Mouse (Mus musculus) midbrain, embryonic 10.5 days (tissue): ENCODE measurements around the gene Ofd1. TPM values are rescaled to one million over a fixed set of nuclear protein-coding genes. Genes with fewer than 3 reads are reported as not detected.

Source experiments
- DNase-seq: peaks from one replicate; pipeline ENCODE4 v3.0.0-alpha.2; 2017; ENCODE audit warnings: low spot score
- H3K27ac ChIP-seq: fragments of 300-500 bp; sonication (generic); replicated peaks from 2 replicates; pipeline ENCODE4 v1.5.1; 2016; ENCODE audit warnings: mild to moderate bottlenecking
- H3K27me3 ChIP-seq: fragments of 300-500 bp; sonication (generic); 2 replicates; pipeline ENCODE4 v1.6.1; 2016; ENCODE audit warnings: low read depth, mild to moderate bottlenecking; ENCODE audit not compliant: poor library complexity, severe bottlenecking
- H3K36me3 ChIP-seq: fragments of 300-500 bp; sonication (generic); 2 replicates; pipeline ENCODE4 v1.6.1; 2016; ENCODE audit warnings: mild to moderate bottlenecking, moderate library complexity
- H3K4me1 ChIP-seq: fragments of 300-500 bp; sonication (generic); 2 replicates; pipeline ENCODE4 v1.6.1; 2016
- H3K4me3 ChIP-seq: fragments of 300-500 bp; sonication (generic); 2 replicates; pipeline ENCODE4 v1.5.1; 2016; ENCODE audit warnings: mild to moderate bottlenecking, moderate library complexity
- H3K9me3 ChIP-seq: fragments of 300-500 bp; sonication (generic); replicated peaks from 2 replicates; pipeline ENCODE4 v1.6.1; 2016; ENCODE audit warnings: mild to moderate bottlenecking
- WGBS: fragments of 180-500 bp; shearing (Covaris S2); methylation state at CpG from one replicate; pipeline ENCODE4 v1.1.7; 2016; 5-methylcytosine and 5-hydroxymethylcytosine counted together
- polyA plus RNA-seq: library from polyadenylated mRNA; unstranded; fragments of >200 nt; fragmentation: Nextera tagmentation; extraction: Ambion mirVana; gene quantifications from 2 replicates; pipeline ENCODE4 v1.2.1, GENCODE M21; 2016

The Ofd1 gene
- polyA plus RNA-seq, result 6.6 and 7.1 TPM in 2 replicates

GRCm38 (mm10) chrX:166440616-166441063 lies at the start of gene Ofd1:
Gene Ofd1 (minus strand): TSS chrX:166440704.
- Histone ChIP-seq H3K9me3 (no peaks in the 10 kb centered on the region), H3K27ac (peak within 1 kb of the TSS; percentile 91), H3K27me3 (peaks cover 95% of the 10 kb centered on the region), H3K4me1 (peaks cover 14% of the 10 kb centered on the region; the same call in 1 of the 2 replicates), H3K4me3 (peak within 1 kb of the TSS; percentile 66), H3K36me3 (no peaks in the 10 kb centered on the region)
- DNase-seq, result peak; percentile 85
- 13% methylated on average over 44 of the region's 44 CpGs for WGBS

GRCm38 (mm10) chrX:166479365-166479983 lies 39.0 kb upstream of the Ofd1 start, which contains the start of gene Rab9:
Gene Rab9 (minus strand): TSS chrX:166479867.
- Histone ChIP-seq H3K27me3 (peaks cover 63% of the 10 kb centered on the region), H3K4me3 (peak within 1 kb of the TSS; percentile 71), H3K9me3 (no peaks in the 10 kb centered on the region), H3K4me1 (peaks cover 7% of the 10 kb centered on the region; the same call in 1 of the 2 replicates), H3K27ac (peak within 1 kb of the TSS; percentile 90), H3K36me3 (peaks cover 19% of the 10 kb centered on the region)
- peak; percentile 92 for DNase-seq
- WGBS, result 14% methylated on average over 41 of the region's 41 CpGs

GRCm38 (mm10) chrX:166478631-166479364 lies 38.3 kb upstream of the Ofd1 start:
- no peaks in the 10 kb centered on the region for H3K9me3 ChIP-seq
- DNase-seq, result no peak
- peak overlapping the region; percentile 71 for H3K4me3 ChIP-seq
- H3K4me1 ChIP-seq, result peaks cover 7% of the 10 kb centered on the region; the same call in 1 of the 2 replicates
- 31% methylated on average over 28 of the region's 28 CpGs for WGBS
- peak overlapping the region; percentile 90 for H3K27ac ChIP-seq
- H3K36me3 ChIP-seq, result peaks cover 19% of the 10 kb centered on the region
- peaks cover 64% of the 10 kb centered on the region for H3K27me3 ChIP-seq

GRCm38 (mm10) chrX:166477393-166477792 lies 36.9 kb upstream of the Ofd1 start:
- no peak for DNase-seq
- Histone ChIP-seq H3K9me3 (no peaks in the 10 kb centered on the region), H3K4me1 (peaks cover 7% of the 10 kb centered on the region; the same call in 1 of the 2 replicates), H3K4me3 (peak overlapping the region; percentile 71; the same call in 1 of the 2 replicates), H3K36me3 (peaks cover 19% of the 10 kb centered on the region), H3K27ac (no peak overlapping the region), H3K27me3 (peaks cover 64% of the 10 kb centered on the region)
- WGBS, result 84% methylated on average over 6 of the region's 6 CpGs

DNA sequence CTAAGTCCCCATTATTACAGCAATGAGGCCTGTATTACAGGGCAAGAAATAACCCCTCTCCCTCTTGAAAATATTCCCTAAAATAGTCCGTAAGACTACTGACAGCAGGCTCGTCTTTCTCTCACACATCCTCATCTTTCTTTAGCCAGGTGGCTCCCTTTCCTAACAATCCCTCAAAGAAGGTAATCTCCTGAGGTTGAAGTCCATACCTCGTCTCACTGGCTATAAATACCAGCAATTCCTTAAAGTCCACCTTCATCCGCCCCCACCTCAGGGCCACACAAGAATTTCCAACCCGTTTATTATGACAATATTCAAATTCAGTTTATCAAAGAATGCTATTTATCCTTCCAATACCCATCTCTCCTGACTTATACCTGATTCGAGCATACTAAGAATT lies 32.1 kb upstream of the Ofd1 start:
- 91% methylated on average over 6 of the region's 6 CpGs for WGBS
- Histone ChIP-seq H3K27ac (no peak overlapping the region), H3K27me3 (peaks cover 89% of the 10 kb centered on the region)

DNA sequence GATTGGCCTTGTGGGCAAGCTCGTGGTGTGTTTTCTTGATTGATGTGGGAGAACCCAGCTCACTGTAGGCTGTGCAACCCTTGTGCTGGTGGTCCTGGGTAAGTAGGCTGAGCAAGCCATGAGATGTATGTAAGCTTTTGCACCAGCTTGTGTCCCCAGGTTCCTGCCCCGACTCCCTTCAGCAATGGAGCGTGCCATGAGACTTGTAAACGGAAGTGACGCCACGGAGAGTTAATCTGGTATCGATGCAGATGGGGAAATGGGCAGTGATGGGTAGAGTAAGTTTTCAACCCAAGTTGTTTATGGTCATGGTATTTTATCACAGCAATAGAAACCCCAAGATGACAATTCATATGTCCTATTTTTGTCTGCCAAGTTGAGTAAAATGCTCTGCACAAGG lies 27.8 kb upstream of the Ofd1 start:
- H3K9me3 ChIP-seq, result no peaks in the 10 kb centered on the region
- no peak overlapping the region for H3K4me3 ChIP-seq
- H3K27ac ChIP-seq, result no peak overlapping the region
- peaks cover 36% of the 10 kb centered on the region for H3K36me3 ChIP-seq
- peaks cover 68% of the 10 kb centered on the region for H3K27me3 ChIP-seq
- no peaks in the 10 kb centered on the region for H3K4me1 ChIP-seq
- 91% methylated on average over 7 of the region's 7 CpGs for WGBS
- DNase-seq, result no peak

More for the DNA sequence above, 32.1 kb upstream of the Ofd1 start:
- no peak overlapping the region for H3K4me3 ChIP-seq
- peaks cover 47% of the 10 kb centered on the region for H3K36me3 ChIP-seq
- H3K9me3 ChIP-seq, result no peaks in the 10 kb centered on the region
- 0 out of 2 replicates have a peak, but pooled peaks cover 4% of the 10 kb centered on the region for H3K4me1 ChIP-seq
- DNase-seq, result no peak

DNA sequence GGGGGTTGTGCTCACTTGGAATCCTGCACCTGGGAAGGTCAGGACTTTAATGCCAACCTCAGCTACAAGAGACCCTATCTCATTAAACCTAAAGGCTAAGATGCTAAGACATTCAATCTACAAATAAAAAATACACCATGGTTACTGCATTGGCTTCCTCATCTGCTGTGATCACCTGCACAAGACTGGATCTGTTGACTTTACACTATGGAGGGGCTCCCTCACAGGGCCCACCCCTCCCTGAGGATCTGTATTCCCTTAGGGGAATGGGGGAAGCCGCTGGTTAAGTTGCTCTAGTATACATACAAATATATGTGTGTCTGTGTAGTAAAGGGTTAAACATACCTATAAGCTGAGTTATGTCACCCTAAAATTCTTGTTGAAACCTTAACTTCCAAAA lies 15.0 kb upstream of the Ofd1 start:
- DNase-seq, result no peak
- H3K36me3 ChIP-seq, result peaks cover 39% of the 10 kb centered on the region
- 79% methylated on average over 1 of the region's 1 CpGs for WGBS

GRCm38 (mm10) chrX:166454331-166454730 lies 13.8 kb upstream of the Ofd1 start:
- H3K27me3 ChIP-seq, result peaks cover 61% of the 10 kb centered on the region
- no peaks in the 10 kb centered on the region for H3K4me1 ChIP-seq
- 78% methylated on average over 3 of the region's 3 CpGs for WGBS
- H3K9me3 ChIP-seq, result no peaks in the 10 kb centered on the region
- DNase-seq, result no peak
- no peak overlapping the region for H3K27ac ChIP-seq
- peaks cover 42% of the 10 kb centered on the region for H3K36me3 ChIP-seq
- no peak overlapping the region for H3K4me3 ChIP-seq

More for the DNA sequence above, 15.0 kb upstream of the Ofd1 start:
- Histone ChIP-seq H3K9me3 (no peaks in the 10 kb centered on the region), H3K27ac (no peak overlapping the region), H3K4me3 (no peak overlapping the region), H3K27me3 (peaks cover 55% of the 10 kb centered on the region), H3K4me1 (no peaks in the 10 kb centered on the region)

- no peak for DNase-seq
- H3K4me1 ChIP-seq, result no peaks in the 10 kb centered on the region
- H3K9me3 ChIP-seq, result no peaks in the 10 kb centered on the region
- no peak overlapping the region for H3K4me3 ChIP-seq
- peaks cover 47% of the 10 kb centered on the region for H3K36me3 ChIP-seq
- no peak overlapping the region for H3K27ac ChIP-seq
- 90% methylated on average over 6 of the region's 6 CpGs for WGBS
- peaks cover 63% of the 10 kb centered on the region for H3K27me3 ChIP-seq
These were observed 13.0 kb upstream of the Ofd1 start for GRCm38 (mm10) chrX:166453532-166453931.

- no peak overlapping the region for H3K4me3 ChIP-seq
- DNase-seq, result no peak
- H3K27me3 ChIP-seq, result peaks cover 91% of the 10 kb centered on the region
- no peaks in the 10 kb centered on the region for H3K9me3 ChIP-seq
- peaks cover 12% of the 10 kb centered on the region; the same call in 1 of the 2 replicates for H3K4me1 ChIP-seq
- 0 out of 2 replicates have a peak, but pooled peaks cover 5% of the 10 kb centered on the region for H3K36me3 ChIP-seq
- 91% methylated on average over 3 of the region's 3 CpGs for WGBS
- H3K27ac ChIP-seq, result no peak overlapping the region
These were observed 4.0 kb upstream of the Ofd1 start for GRCm38 (mm10) chrX:166444552-166444951.

- H3K36me3 ChIP-seq, result no peaks in the 10 kb centered on the region
- peak within 1 kb of the TSS; percentile 66 for H3K4me3 ChIP-seq
- 8% methylated on average over 36 of the region's 36 CpGs for WGBS
- peak within 1 kb of the TSS; percentile 91 for H3K27ac ChIP-seq
- peaks cover 95% of the 10 kb centered on the region for H3K27me3 ChIP-seq
- H3K4me1 ChIP-seq, result peaks cover 14% of the 10 kb centered on the region; the same call in 1 of the 2 replicates
- no peak for DNase-seq
- H3K9me3 ChIP-seq, result no peaks in the 10 kb centered on the region
These were observed 378 bp downstream of the Ofd1 start, which contains the start of gene Trappc2 for GRCm38 (mm10) chrX:166440036-166440615. Gene Trappc2 (plus strand): TSS chrX:166440574.

DNA sequence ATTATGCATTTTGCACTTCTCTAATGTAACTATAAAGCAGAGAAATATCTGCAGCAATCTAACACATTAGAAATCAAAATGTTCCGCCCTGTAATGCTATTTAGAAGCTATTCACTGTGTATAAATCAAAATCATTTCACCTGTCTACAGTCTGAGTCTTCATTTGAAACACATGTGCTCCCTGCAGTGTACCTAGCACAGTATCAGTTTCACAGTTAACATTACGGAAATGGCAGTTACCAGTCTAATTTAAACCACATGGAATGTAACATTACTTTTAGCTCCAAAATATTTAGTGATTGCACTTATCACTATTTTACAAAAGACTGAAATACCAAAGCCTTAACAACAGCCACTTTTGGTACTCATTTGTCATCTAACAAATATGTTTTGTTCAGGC lies 5.7 kb downstream of the Ofd1 start:
- H3K4me3 ChIP-seq, result no peak overlapping the region
- WGBS, result 84% methylated on average over 2 of the region's 2 CpGs
- H3K9me3 ChIP-seq, result no peaks in the 10 kb centered on the region
- H3K36me3 ChIP-seq, result no peaks in the 10 kb centered on the region; the same call in 1 of the 2 replicates
- peaks cover 4% of the 10 kb centered on the region; the same call in 1 of the 2 replicates for H3K4me1 ChIP-seq
- H3K27me3 ChIP-seq, result peaks cover 66% of the 10 kb centered on the region
- no peak overlapping the region for H3K27ac ChIP-seq
- DNase-seq, result no peak
